Mouse (Mus musculus) E14TG2a.4 (cell line): ENCODE data around the gene Aldh8a1.

Experiments
- CTCF ChIP-seq: conservative IDR thresholded peaks from 2 replicates; pipeline ENCODE4 v1.5.1; 2014; ENCODE audit warnings: low read length
- NANOG ChIP-seq: IDR thresholded peaks from 2 replicates; pipeline ENCODE4 v1.6.1; 2014; ENCODE audit warnings: borderline replicate concordance, low read length, mixed read lengths
- POU5F1 ChIP-seq: IDR thresholded peaks from 2 replicates; pipeline ENCODE4 v1.6.1; 2014; ENCODE audit warnings: low read length, borderline replicate concordance

GRCm38 (mm10) chr10:21335534-21335933, 41.6 kb upstream of the Aldh8a1 start:
- TF ChIP-seq CTCF = no peak
- no peak for TF ChIP-seq POU5F1
- no peak for TF ChIP-seq NANOG
